Mouse (Mus musculus) adrenal gland, adult 10 weeks (tissue): ENCODE measurements around the gene Hadh. TPM values are rescaled to one million over a fixed set of nuclear protein-coding genes. Genes with fewer than 3 reads are reported as not detected.

Experiments used
- polyA plus RNA-seq: library from polyadenylated mRNA; stranded (reverse); fragments of 350-450 nt; fragmentation: Illumina TruSeq; extraction: RNeasy Lipid Tissue Mini Kit (QIAGEN cat#74804); gene quantifications from one replicate; pipeline ENCODE4 v1.2.3, GENCODE M21; 2014; ENCODE audit warnings: low read depth, low replicate concordance

The Hadh gene
- 275 TPM for polyA plus RNA-seq

GRCm38 (mm10) chr3:131271559-131272373 is at the start of gene Hadh:
Gene Hadh (minus strand): TSS chr3:131272101.

GRCm38 (mm10) chr3:131302452-131303319 is 30.8 kb upstream of the Hadh start, which contains the start of gene Cyp2u1:
Gene Cyp2u1 (minus strand): TSS chr3:131303227.

Other genes starting within 250 kb of the Hadh start
- gene Lef1, start 161.6 kb downstream of the Hadh start, polyA plus RNA-seq, result 7.9 TPM
- gene Cyp2u1, start 31.1 kb upstream of the Hadh start, polyA plus RNA-seq, result 0.99 TPM
- gene Sgms2, start 219.3 kb upstream of the Hadh start, polyA plus RNA-seq, result 5.6 TPM